Mouse (Mus musculus) testis, adult 2 months (tissue): ENCODE results near the gene Rev1. TPM values are rescaled to one million over a fixed set of nuclear protein-coding genes. Genes with fewer than 3 reads are reported as not detected.
A peak's percentile ranks its signal among the peaks of the same experiment; 100 is the strongest.

Experiments used
- H3K27ac ChIP-seq: fragments of 200-500 bp; 2 replicates; pipeline ENCODE4 v1.5.1; 2012; ENCODE audit warnings: low read depth, low read length; ENCODE audit not compliant: control insufficient read depth, insufficient read depth
- H3K27me3 ChIP-seq: fragments of 200-500 bp; 2 replicates; pipeline ENCODE4 v1.6.1; 2012; ENCODE audit warnings: mild to moderate bottlenecking, low read length, moderate library complexity; ENCODE audit not compliant: control insufficient read depth, insufficient read depth
- H3K36me3 ChIP-seq: fragments of 200-500 bp; 2 replicates; pipeline ENCODE4 v1.6.1; 2012; ENCODE audit warnings: mild to moderate bottlenecking, low read length; ENCODE audit not compliant: control insufficient read depth, insufficient read depth
- H3K4me1 ChIP-seq: fragments of 200-500 bp; 2 replicates; pipeline ENCODE4 v1.6.1; 2012; ENCODE audit warnings: low read length; ENCODE audit not compliant: control insufficient read depth, insufficient read depth
- H3K4me3 ChIP-seq: fragments of 200-500 bp; 2 replicates; pipeline ENCODE4 v1.5.1; 2012; ENCODE audit warnings: low read depth, mild to moderate bottlenecking, low read length, moderate library complexity, mixed read lengths; ENCODE audit not compliant: control insufficient read depth
- CTCF ChIP-seq: fragments of 200-500 bp; IDR thresholded peaks from 2 replicates; pipeline ENCODE4 v1.5.1; 2012; ENCODE audit warnings: low read depth, mild to moderate bottlenecking, inconsistent platforms, low read length, moderate library complexity; ENCODE audit not compliant: control insufficient read depth, insufficient read depth, insufficient replicate concordance
- POLR2A ChIP-seq: fragments of 200-500 bp; IDR thresholded peaks from 2 replicates; pipeline ENCODE4 v1.6.1; 2012; ENCODE audit warnings: low read depth, mild to moderate bottlenecking, inconsistent platforms, low read length, moderate library complexity; ENCODE audit not compliant: control insufficient read depth
- polyA plus RNA-seq: library from polyadenylated mRNA; depleted of rRNA; stranded (reverse); fragments of >200 nt; gene quantifications from 2 replicates; pipeline ENCODE4 v1.2.3, GENCODE M21; 2012; rRNA removed

The Rev1 gene
- 20.0 and 21.3 TPM in 2 replicates for polyA plus RNA-seq

- Histone ChIP-seq H3K4me1 (peaks cover 14% of the 10 kb centered on the region), H3K36me3 (no peaks in the 10 kb centered on the region), H3K27me3 (no peaks in the 10 kb centered on the region), H3K4me3 (peak within 1 kb of the TSS; percentile 93), H3K27ac (peak within 1 kb of the TSS; percentile 91)
- TF ChIP-seq CTCF = peak; percentile 97
- peak; percentile 54 for TF ChIP-seq POLR2A
Observed at GRCm38 (mm10) chr1:38129501-38130267, at the start of gene Rev1. Gene Rev1 (minus strand): TSS chr1:38129801.

DNA sequence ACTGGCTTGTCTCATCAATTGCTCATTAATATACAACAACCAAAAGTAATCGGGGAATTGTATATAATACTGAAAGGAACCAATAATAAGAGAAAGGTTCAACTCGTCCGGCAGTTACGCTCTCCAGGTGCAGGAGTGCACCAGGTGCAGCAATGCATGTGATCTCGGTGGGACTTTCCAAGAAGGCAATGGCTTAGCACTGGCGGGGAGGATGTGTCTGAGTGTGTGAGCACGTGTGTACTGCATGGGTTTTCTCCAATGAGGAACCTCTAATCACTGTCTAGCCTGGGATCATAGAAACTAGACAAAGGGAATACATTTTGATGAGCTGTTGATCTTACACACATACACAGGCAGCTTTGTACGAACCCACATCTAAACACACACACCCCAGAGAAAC lies 49.3 kb upstream of the Rev1 start:
- no peaks in the 10 kb centered on the region for H3K4me1 ChIP-seq
- H3K27me3 ChIP-seq = no peaks in the 10 kb centered on the region
- no peak for TF ChIP-seq CTCF
- no peak for TF ChIP-seq POLR2A
- no peaks in the 10 kb centered on the region for H3K36me3 ChIP-seq
- H3K27ac ChIP-seq = no peak overlapping the region
- no peak overlapping the region for H3K4me3 ChIP-seq

DNA sequence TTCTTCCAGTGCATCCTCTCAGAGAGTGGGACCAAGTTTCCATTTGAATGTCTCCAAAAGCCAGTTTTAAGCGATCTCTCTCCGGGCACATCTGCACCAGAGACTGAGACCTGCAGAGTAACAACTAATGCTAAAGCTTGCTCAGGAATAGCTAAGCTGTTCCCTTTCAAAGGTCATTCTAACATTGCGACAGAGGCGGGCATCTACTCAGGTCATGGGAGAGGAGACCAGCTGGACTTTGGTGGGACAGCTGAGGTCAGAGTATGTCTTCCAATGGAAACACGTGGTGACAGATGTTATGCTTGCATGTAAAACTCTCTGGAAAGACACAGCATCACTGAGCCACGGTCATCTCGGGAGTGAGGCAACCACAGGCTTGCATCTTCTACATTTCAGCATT lies 46.5 kb upstream of the Rev1 start:
- TF ChIP-seq CTCF (no peak), POLR2A (no peak)
- no peaks in the 10 kb centered on the region for H3K4me1 ChIP-seq
- H3K27ac ChIP-seq = no peak overlapping the region
- H3K27me3 ChIP-seq = no peaks in the 10 kb centered on the region
- no peak overlapping the region for H3K4me3 ChIP-seq
- H3K36me3 ChIP-seq = no peaks in the 10 kb centered on the region

DNA sequence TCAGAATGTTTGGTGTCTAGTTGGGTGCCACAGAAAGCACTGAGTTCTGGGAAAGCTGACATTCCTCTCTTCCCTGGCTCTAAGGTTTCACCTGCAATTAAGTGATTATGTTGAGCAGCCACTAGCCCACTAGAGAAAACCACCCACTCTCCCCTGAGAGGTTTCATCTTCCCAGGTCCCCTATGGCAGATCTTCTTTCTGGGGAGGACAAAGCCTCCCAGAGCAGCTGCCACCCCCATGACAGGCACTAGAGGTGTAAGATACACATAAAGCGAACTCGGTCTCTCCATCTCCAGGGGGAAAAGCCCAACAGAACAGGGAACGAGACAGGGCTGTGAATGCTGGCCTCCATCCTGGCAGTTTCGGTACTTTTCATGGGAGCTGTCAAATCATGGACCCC lies 42.3 kb upstream of the Rev1 start:
- Histone ChIP-seq H3K4me3 (no peak overlapping the region), H3K36me3 (no peaks in the 10 kb centered on the region), H3K27ac (no peak overlapping the region), H3K27me3 (no peaks in the 10 kb centered on the region), H3K4me1 (no peaks in the 10 kb centered on the region)
- TF ChIP-seq POLR2A (no peak), CTCF (no peak)

DNA sequence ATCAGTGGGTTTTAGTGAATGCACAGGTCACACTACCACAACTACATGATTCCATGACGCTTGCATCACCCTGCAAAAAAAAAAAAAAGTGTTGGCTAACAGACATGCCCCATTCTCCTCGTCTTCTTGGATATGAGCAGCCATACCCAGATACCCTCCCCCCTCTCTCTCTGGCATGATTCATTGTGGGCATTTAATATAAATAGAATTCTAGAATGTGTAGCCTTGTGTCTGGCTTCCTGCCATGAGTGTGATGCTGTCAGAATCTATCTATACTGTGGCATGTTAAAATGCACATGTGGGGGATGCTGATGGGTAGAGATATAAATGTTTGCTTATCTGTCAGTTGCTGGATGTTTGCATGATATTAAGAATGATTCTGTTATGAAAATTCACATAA lies 36.1 kb upstream of the Rev1 start:
- H3K27me3 ChIP-seq = no peaks in the 10 kb centered on the region
- TF ChIP-seq CTCF = no peak
- no peak for TF ChIP-seq POLR2A
- no peaks in the 10 kb centered on the region for H3K36me3 ChIP-seq
- no peak overlapping the region for H3K27ac ChIP-seq
- no peak overlapping the region for H3K4me3 ChIP-seq
- no peaks in the 10 kb centered on the region for H3K4me1 ChIP-seq

GRCm38 (mm10) chr1:38150086-38150485 lies 20.5 kb upstream of the Rev1 start:
- H3K27ac ChIP-seq = no peak overlapping the region
- H3K4me3 ChIP-seq = no peak overlapping the region
- H3K4me1 ChIP-seq = no peaks in the 10 kb centered on the region
- H3K27me3 ChIP-seq = no peaks in the 10 kb centered on the region
- H3K36me3 ChIP-seq = no peaks in the 10 kb centered on the region
- TF ChIP-seq POLR2A (no peak), CTCF (no peak)

DNA sequence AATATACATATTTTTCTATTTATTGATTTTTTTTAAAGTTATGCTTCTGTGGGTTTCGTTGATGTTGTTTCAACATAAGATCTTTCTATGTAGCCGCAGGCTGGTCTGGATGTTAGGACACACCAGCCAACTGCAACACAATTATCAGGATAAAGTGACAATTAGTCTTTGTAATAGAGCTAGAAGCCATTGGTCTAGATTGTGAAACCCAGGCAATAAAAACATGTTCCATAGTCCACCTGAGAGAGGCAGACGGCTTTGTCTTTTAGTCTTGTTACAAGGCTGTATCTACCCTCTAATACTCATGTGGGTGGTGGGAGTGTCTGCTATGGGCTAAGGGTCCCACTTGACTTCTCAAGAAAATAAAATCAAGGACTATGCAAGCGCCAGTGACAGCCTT lies 16.4 kb upstream of the Rev1 start:
- TF ChIP-seq POLR2A (no peak), CTCF (no peak)
- Histone ChIP-seq H3K4me1 (no peaks in the 10 kb centered on the region), H3K4me3 (no peak overlapping the region), H3K27ac (no peak overlapping the region), H3K27me3 (no peaks in the 10 kb centered on the region), H3K36me3 (no peaks in the 10 kb centered on the region)

DNA sequence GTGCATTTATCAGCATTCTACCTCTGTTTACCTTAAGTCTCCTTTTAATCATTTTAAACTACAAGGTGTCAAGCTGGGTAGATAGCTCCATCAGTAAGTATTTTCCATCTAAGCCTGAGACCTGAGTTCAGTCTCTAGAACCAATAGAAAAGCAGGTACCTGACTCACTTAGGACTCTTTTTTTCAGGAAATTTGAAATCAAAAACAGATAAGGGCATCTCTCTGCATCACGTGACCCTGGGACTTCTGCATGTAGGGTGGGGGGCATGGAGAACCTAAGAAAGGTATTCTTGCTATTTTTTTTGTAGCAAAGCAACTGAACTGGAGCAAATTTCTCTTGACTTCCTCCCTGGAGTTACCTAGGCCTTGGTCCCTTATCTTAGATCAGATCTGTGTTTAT lies 11.8 kb upstream of the Rev1 start:
- no peaks in the 10 kb centered on the region for H3K36me3 ChIP-seq
- no peaks in the 10 kb centered on the region for H3K4me1 ChIP-seq
- no peak overlapping the region for H3K4me3 ChIP-seq
- no peak for TF ChIP-seq CTCF
- no peak for TF ChIP-seq POLR2A
- H3K27ac ChIP-seq = no peak overlapping the region
- H3K27me3 ChIP-seq = no peaks in the 10 kb centered on the region
